Mouse (Mus musculus): Measurements from ENCODE around the gene Dis3l2.

The Dis3l2 gene

GRCm38 (mm10) chr1:87021584-87021983 is 318.0 kb downstream of the Dis3l2 start:
- no peak for DNase-seq

GRCm38 (mm10) chr1:87023291-87024170 is 319.9 kb downstream of the Dis3l2 start:
- no peak for DNase-seq

- no peak for DNase-seq
Observed at GRCm38 (mm10) chr1:87025021-87025420, 321.4 kb downstream of the Dis3l2 start.

- DNase-seq: no peak
Observed at GRCm38 (mm10) chr1:87028786-87029185, 325.2 kb downstream of the Dis3l2 start.

GRCm38 (mm10) chr1:87030652-87031051 is 327.0 kb downstream of the Dis3l2 start:
- no peak for DNase-seq

- no peak for DNase-seq
Observed at GRCm38 (mm10) chr1:87032466-87032865, 328.9 kb downstream of the Dis3l2 start.

- DNase-seq: no peak
Observed at GRCm38 (mm10) chr1:87035532-87036161, 332.0 kb downstream of the Dis3l2 start.

GRCm38 (mm10) chr1:87036334-87036733 is 332.7 kb downstream of the Dis3l2 start:
- DNase-seq: no peak

- DNase-seq: no peak
Observed at GRCm38 (mm10) chr1:87038477-87039070, 335.0 kb downstream of the Dis3l2 start.

- DNase-seq: peak; percentile 77
Observed at GRCm38 (mm10) chr1:87041119-87041518, 337.5 kb downstream of the Dis3l2 start.

GRCm38 (mm10) chr1:87041814-87042438 is 338.3 kb downstream of the Dis3l2 start:
- DNase-seq: peak; percentile 89

- DNase-seq: no peak
Observed at GRCm38 (mm10) chr1:87050072-87050471, 346.5 kb downstream of the Dis3l2 start.

GRCm38 (mm10) chr1:87050700-87051099 is 347.1 kb downstream of the Dis3l2 start:
- no peak for DNase-seq

- DNase-seq: no peak
Observed at GRCm38 (mm10) chr1:87051369-87051768, 347.8 kb downstream of the Dis3l2 start.

- no peak for DNase-seq
Observed at GRCm38 (mm10) chr1:87057075-87057474, 353.5 kb downstream of the Dis3l2 start.

GRCm38 (mm10) chr1:87059042-87059665 is 355.5 kb downstream of the Dis3l2 start:
- DNase-seq: no peak

GRCm38 (mm10) chr1:87060913-87061312 is 357.3 kb downstream of the Dis3l2 start:
- DNase-seq: no peak

GRCm38 (mm10) chr1:87070720-87071119 is 367.1 kb downstream of the Dis3l2 start:
- no peak for DNase-seq

- DNase-seq: no peak
Observed at GRCm38 (mm10) chr1:87073776-87074175, 370.2 kb downstream of the Dis3l2 start.

GRCm38 (mm10) chr1:87086196-87086595 is 382.6 kb downstream of the Dis3l2 start:
- DNase-seq: no peak

- no peak for DNase-seq
Observed at GRCm38 (mm10) chr1:87086964-87087363, 383.4 kb downstream of the Dis3l2 start.

GRCm38 (mm10) chr1:87089251-87089650 is 385.6 kb downstream of the Dis3l2 start:
- no peak for DNase-seq

- no peak for DNase-seq
Observed at GRCm38 (mm10) chr1:87089828-87090227, 386.2 kb downstream of the Dis3l2 start, which contains the start of gene Alppl2. Alppl2 (minus strand) TSS chr1:87089928.

Data from right cerebral cortex, postnatal 4 days (tissue).